Mouse (Mus musculus): ENCODE data around the gene Slc39a13. TPM values are rescaled to one million over a fixed set of nuclear protein-coding genes. Genes with fewer than 3 reads are reported as not detected.

Slc39a13 gene
- total RNA-seq (2014; rRNA removed), result 25.5 and 26.8 TPM in 2 replicates
- polyA plus RNA-seq (2015; fragmentation: Nextera tagmentation; extraction: Ambion mirVana), result 19.7 and 22.3 TPM in 2 replicates

DNA sequence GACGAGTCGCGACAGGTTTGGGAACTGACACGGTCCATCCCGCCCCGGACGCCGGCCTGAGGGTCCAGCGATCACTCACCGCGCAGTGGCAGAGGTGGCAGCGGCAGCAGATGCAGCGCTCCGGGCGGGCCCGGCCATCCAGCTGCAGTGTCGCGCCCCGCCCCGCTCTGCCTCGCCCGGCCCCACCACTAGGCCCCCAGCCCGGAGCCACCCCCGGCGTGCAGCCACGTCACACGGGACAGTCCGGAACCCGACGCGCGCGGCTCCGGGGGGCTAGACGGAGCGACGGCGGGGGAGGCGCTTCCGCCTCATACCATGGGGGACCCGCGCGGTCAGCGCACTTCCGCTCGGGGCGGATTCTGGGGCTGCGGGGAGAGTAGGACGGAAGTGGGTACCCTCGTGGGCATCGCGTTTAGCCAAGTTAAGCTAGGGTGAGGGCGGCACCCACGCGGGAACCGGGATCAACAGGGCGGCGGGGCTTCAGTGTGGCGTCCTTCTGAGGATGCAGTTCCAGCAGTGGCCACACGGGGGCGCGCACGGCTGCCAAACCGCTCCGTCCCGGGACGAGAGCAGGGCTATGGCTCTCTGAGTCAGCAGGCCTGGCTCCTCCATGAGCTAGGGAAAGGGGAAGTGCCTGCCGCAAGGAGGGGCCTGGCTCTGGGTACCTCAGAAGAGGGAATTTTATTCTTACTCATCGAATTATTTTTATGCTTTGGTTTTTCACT, at the start of gene Slc39a13:
Gene Slc39a13 (minus strand): TSS at position 342 of the 725 bp plus-strand sequence.
- ATAC-seq (peak; percentile 98), DNase-seq (peak; percentile 97)
- H3K4me1 ChIP-seq (ENCODE audit: insufficient read depth), result peaks cover 18% of the 10 kb centered on the region
- no peaks in the 10 kb centered on the region for H3K27me3 ChIP-seq (ENCODE audit: insufficient read depth, low read length)
- no peaks in the 10 kb centered on the region for H3K9me3 ChIP-seq (ENCODE audit: low read length)
- TF ChIP-seq CTCF (IDR thresholded peaks at IDR 0.05; ENCODE audit: low read depth), result peak; percentile 100
- H3K4me3 ChIP-seq (ENCODE audit: low read depth, low read length), result peak within 1 kb of the TSS; percentile 88
- H3K27ac ChIP-seq (ENCODE audit: low read depth, low read length), result peak within 1 kb of the TSS; percentile 70
- peak within 1 kb of the TSS; percentile 91 for H3K4me2 ChIP-seq (ENCODE audit: low read depth)
- peak within 1 kb of the TSS; percentile 78 for H3K9ac ChIP-seq
- H3K36me3 ChIP-seq (ENCODE audit: insufficient read depth), result peaks cover 3% of the 10 kb centered on the region; the same call in 1 of the 2 replicates
- under 1% methylated on average over 68 of the region's 69 CpGs for WGBS

GRCm38 (mm10) chr2:91119551-91119950, 49.3 kb upstream of the Slc39a13 start:
- Histone ChIP-seq H3K36me3 (ENCODE audit: insufficient read depth) (no peaks in the 10 kb centered on the region), H3K9me3 (ENCODE audit: low read length) (no peaks in the 10 kb centered on the region), H3K9ac (no peak overlapping the region), H3K4me2 (ENCODE audit: low read depth) (no peak overlapping the region), H3K4me3 (ENCODE audit: low read depth, low read length) (no peak overlapping the region), H3K27me3 (ENCODE audit: insufficient read depth, low read length) (peaks cover 4% of the 10 kb centered on the region; the same call in 1 of the 2 replicates), H3K4me1 (ENCODE audit: insufficient read depth) (no peaks in the 10 kb centered on the region), H3K27ac (ENCODE audit: low read depth, low read length) (no peak overlapping the region)
- 79% methylated on average over 6 of the region's 6 CpGs for WGBS
- ATAC-seq (no peak), DNase-seq (no peak)
- TF ChIP-seq CTCF (IDR thresholded peaks at IDR 0.05; ENCODE audit: low read depth), result no peak

GRCm38 (mm10) chr2:91119061-91119460, 48.8 kb upstream of the Slc39a13 start:
- ATAC-seq (no peak), DNase-seq (no peak)
- TF ChIP-seq CTCF (IDR thresholded peaks at IDR 0.05; ENCODE audit: low read depth), result no peak
- no peaks in the 10 kb centered on the region for H3K36me3 ChIP-seq (ENCODE audit: insufficient read depth)
- no peak overlapping the region for H3K4me2 ChIP-seq (ENCODE audit: low read depth)
- no peaks in the 10 kb centered on the region for H3K9me3 ChIP-seq (ENCODE audit: low read length)
- no peaks in the 10 kb centered on the region for H3K4me1 ChIP-seq (ENCODE audit: insufficient read depth)
- no peak overlapping the region for H3K27ac ChIP-seq (ENCODE audit: low read depth, low read length)
- WGBS, result 92% methylated on average over 19 of the region's 19 CpGs
- peaks cover 4% of the 10 kb centered on the region; the same call in 1 of the 2 replicates for H3K27me3 ChIP-seq (ENCODE audit: insufficient read depth, low read length)
- H3K4me3 ChIP-seq (ENCODE audit: low read depth, low read length), result no peak overlapping the region
- no peak overlapping the region for H3K9ac ChIP-seq

- no peaks in the 10 kb centered on the region for H3K36me3 ChIP-seq (ENCODE audit: insufficient read depth)
- H3K9me3 ChIP-seq (ENCODE audit: low read length), result no peaks in the 10 kb centered on the region
- no peak for DNase-seq
- no peak overlapping the region for H3K9ac ChIP-seq
- peaks cover 4% of the 10 kb centered on the region; the same call in 1 of the 2 replicates for H3K27me3 ChIP-seq (ENCODE audit: insufficient read depth, low read length)
- no peak for ATAC-seq
- WGBS, result 79% methylated on average over 1 of the region's 1 CpGs
- no peak overlapping the region for H3K4me2 ChIP-seq (ENCODE audit: low read depth)
- no peak overlapping the region for H3K27ac ChIP-seq (ENCODE audit: low read depth, low read length)
- no peak overlapping the region for H3K4me3 ChIP-seq (ENCODE audit: low read depth, low read length)
- no peaks in the 10 kb centered on the region for H3K4me1 ChIP-seq (ENCODE audit: insufficient read depth)
- no peak for TF ChIP-seq CTCF (IDR thresholded peaks at IDR 0.05; ENCODE audit: low read depth)
Measured at GRCm38 (mm10) chr2:91118647-91119046, 48.4 kb upstream of the Slc39a13 start.

DNA sequence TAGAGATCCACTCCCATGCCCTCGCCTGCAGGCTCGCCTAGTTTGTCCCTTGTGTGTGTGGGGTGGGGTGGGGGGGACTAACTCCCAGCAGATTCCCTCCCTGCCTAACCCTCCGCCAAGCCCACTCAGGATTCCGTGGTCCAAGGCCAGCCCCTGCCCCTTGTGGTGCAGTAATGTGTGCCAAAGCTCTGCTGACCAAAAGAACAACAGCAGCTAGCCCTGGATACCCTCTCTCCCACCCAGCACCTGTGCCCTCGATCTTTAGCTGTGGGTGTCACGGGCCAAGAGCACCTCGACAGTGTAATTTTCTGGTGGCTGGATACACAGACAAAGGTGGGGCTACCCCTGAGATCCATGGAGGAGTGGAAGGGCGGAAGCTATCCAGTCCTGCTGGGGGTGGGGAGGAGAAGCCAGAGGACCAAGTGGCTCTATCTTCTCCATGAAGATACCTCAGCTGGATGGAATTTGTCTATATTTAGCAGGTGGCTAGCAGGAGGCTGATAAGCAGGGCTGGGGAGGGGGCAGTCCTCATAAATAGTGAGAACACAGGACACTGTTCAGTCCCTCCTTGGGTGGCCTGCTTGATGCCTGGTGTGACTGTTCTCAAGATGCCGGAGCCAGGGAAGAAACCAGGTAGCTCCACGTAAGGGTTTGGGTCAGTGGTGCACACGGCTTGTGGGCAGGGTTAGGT, 47.5 kb upstream of the Slc39a13 start, which contains the start of gene Mybpc3:
Gene Mybpc3 (plus strand): TSS at position 560 of the 691 bp plus-strand sequence.
- Histone ChIP-seq H3K36me3 (ENCODE audit: insufficient read depth) (no peaks in the 10 kb centered on the region), H3K4me2 (ENCODE audit: low read depth) (no peak within 1 kb of the TSS), H3K27ac (ENCODE audit: low read depth, low read length) (no peak within 1 kb of the TSS), H3K9ac (no peak within 1 kb of the TSS), H3K4me1 (ENCODE audit: insufficient read depth) (no peaks in the 10 kb centered on the region), H3K27me3 (ENCODE audit: insufficient read depth, low read length) (peaks cover 4% of the 10 kb centered on the region; the same call in 1 of the 2 replicates), H3K9me3 (ENCODE audit: low read length) (no peaks in the 10 kb centered on the region), H3K4me3 (ENCODE audit: low read depth, low read length) (no peak within 1 kb of the TSS)
- DNase-seq, result no peak
- no peak for ATAC-seq
- WGBS, result 79% methylated on average over 11 of the region's 11 CpGs
- no peak for TF ChIP-seq CTCF (IDR thresholded peaks at IDR 0.05; ENCODE audit: low read depth)

- no peak overlapping the region for H3K9ac ChIP-seq
- no peaks in the 10 kb centered on the region for H3K4me1 ChIP-seq (ENCODE audit: insufficient read depth)
- no peaks in the 10 kb centered on the region for H3K36me3 ChIP-seq (ENCODE audit: insufficient read depth)
- no peak overlapping the region for H3K4me2 ChIP-seq (ENCODE audit: low read depth)
- no peak overlapping the region for H3K4me3 ChIP-seq (ENCODE audit: low read depth, low read length)
- DNase-seq, result no peak
- no peak for TF ChIP-seq CTCF (IDR thresholded peaks at IDR 0.05; ENCODE audit: low read depth)
- no peak for ATAC-seq
- H3K27me3 ChIP-seq (ENCODE audit: insufficient read depth, low read length), result peaks cover 4% of the 10 kb centered on the region; the same call in 1 of the 2 replicates
- H3K9me3 ChIP-seq (ENCODE audit: low read length), result no peaks in the 10 kb centered on the region
- WGBS, result 82% methylated on average over 5 of the region's 5 CpGs
- H3K27ac ChIP-seq (ENCODE audit: low read depth, low read length), result no peak overlapping the region
Measured at GRCm38 (mm10) chr2:91116842-91117241, 46.6 kb upstream of the Slc39a13 start.

Measured in forebrain, postnatal 0 days (tissue).